Mouse (Mus musculus): ENCODE measurements around the gene Trim37.

- TF ChIP-seq CTCF (IDR thresholded peaks at IDR 0.05; ENCODE audit: control insufficient read depth, insufficient read depth, low read length) (no peak), POLR2A (IDR thresholded peaks at IDR 0.05; ENCODE audit: borderline replicate concordance, control insufficient read depth, low read depth, low read length) (no peak)
Measured at GRCm38 (mm10) chr11:87108409-87108754, 18.5 kb upstream of the Trim37 start, which contains the start of gene Prr11.

Data from bone marrow, adult 2 months (tissue).